Mouse (Mus musculus) embryo, embryonic 9.5 days (tissue): ENCODE results near the gene Cracr2b.
"Not testable (repeated sequence)": the region's sequence is repeated elsewhere in the genome, so short reads cannot be mapped to it uniquely, and the experiment has no call there.

Source experiments
- DNase-seq: peaks from one replicate; pipeline ENCODE4 v3.0.0-alpha.2; 2017; ENCODE audit errors: extremely low spot score

Gene Cracr2b

GRCm38 (mm10) chr7:141433517-141434400 is 27.1 kb upstream of the Cracr2b start:
- no peak for DNase-seq

GRCm38 (mm10) chr7:141434464-141434863 is 26.4 kb upstream of the Cracr2b start:
- no peak for DNase-seq

- peak; percentile 69 for DNase-seq
These were observed 25.6 kb upstream of the Cracr2b start for GRCm38 (mm10) chr7:141435129-141435855.

GRCm38 (mm10) chr7:141435856-141436522 is 24.9 kb upstream of the Cracr2b start:
- no peak for DNase-seq

- DNase-seq: no peak
These were observed 24.4 kb upstream of the Cracr2b start for GRCm38 (mm10) chr7:141436523-141436892.

GRCm38 (mm10) chr7:141437178-141438120 is 23.4 kb upstream of the Cracr2b start, which contains the start of gene Slc25a22:
Gene Slc25a22 (minus strand): TSS chr7:141437892.
- peak; percentile 88 for DNase-seq

GRCm38 (mm10) chr7:141438201-141438968 is 22.5 kb upstream of the Cracr2b start:
- no peak for DNase-seq

- no peak for DNase-seq
These were observed 21.7 kb upstream of the Cracr2b start for GRCm38 (mm10) chr7:141439140-141439679.

GRCm38 (mm10) chr7:141439811-141440210 is 21.1 kb upstream of the Cracr2b start:
- no peak for DNase-seq

- peak; percentile 48 for DNase-seq
These were observed 20.3 kb upstream of the Cracr2b start for GRCm38 (mm10) chr7:141440613-141441012.

- no peak for DNase-seq
These were observed 19.4 kb upstream of the Cracr2b start for GRCm38 (mm10) chr7:141441460-141441859.

- DNase-seq: no peak
These were observed 18.7 kb upstream of the Cracr2b start for GRCm38 (mm10) chr7:141442199-141442598.

- DNase-seq: peak; percentile 73
These were observed 17.6 kb upstream of the Cracr2b start for GRCm38 (mm10) chr7:141443081-141443821.

- DNase-seq: peak; percentile 81
These were observed 17.1 kb upstream of the Cracr2b start, which contains the start of gene Pidd1 for GRCm38 (mm10) chr7:141443828-141444237. Gene Pidd1 (minus strand): TSS chr7:141444025.

- not testable (repeated sequence) for DNase-seq
These were observed 14.5 kb upstream of the Cracr2b start for GRCm38 (mm10) chr7:141446374-141446773.

GRCm38 (mm10) chr7:141447110-141447991 is 13.5 kb upstream of the Cracr2b start, which contains the start of gene Rplp2:
Gene Rplp2 (plus strand): TSS chr7:141447370.
- peak; percentile 97 for DNase-seq

- no peak for DNase-seq
These were observed 9.0 kb upstream of the Cracr2b start for GRCm38 (mm10) chr7:141451928-141452327.

GRCm38 (mm10) chr7:141453636-141454035 is 7.3 kb upstream of the Cracr2b start:
- no peak for DNase-seq
